Mouse (Mus musculus) adrenal gland, adult (tissue): Measurements from ENCODE around the gene Ick.
A peak's percentile ranks its signal among the peaks of the same experiment; 100 is the strongest.

Experiments used
- DNase-seq, 2 experiments: peaks; one replicate each; pipeline ENCODE4 v3.0.0; 2022 to 2023; ENCODE audit warnings: low spot score in 1 of 2; ENCODE audit not compliant: inconsistent age in 2 of 2

Gene Ick

DNA sequence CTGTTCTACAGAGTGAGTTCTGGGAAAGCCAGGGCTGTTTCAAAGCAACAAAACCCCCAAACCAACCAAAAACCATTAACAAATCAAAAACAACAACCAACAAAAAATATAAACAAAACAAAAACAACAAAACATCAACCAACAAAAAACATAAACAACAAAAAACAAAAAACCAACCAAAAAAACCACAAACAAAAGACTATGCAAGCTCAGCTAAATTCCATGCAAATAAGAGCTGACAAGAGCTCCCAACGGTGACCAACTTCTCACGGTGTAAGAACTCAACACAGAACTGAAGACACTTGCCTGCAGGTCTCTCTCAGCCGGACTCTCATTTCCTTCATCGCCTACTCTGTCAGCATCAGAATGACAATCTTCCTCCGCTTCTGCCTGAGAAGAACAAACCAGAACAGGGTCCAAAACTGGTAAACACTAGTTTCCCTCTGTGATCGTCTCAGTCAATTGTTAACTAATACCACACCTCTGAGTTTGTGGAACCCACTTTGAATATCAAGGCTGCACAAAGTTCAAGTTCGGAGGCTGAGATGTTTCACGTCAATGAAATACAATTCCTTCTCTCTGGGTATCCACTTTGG is 4.9 kb upstream of the Ick start:
- DNase-seq, result peak in 1 of 2 experiments; percentile 43

DNA sequence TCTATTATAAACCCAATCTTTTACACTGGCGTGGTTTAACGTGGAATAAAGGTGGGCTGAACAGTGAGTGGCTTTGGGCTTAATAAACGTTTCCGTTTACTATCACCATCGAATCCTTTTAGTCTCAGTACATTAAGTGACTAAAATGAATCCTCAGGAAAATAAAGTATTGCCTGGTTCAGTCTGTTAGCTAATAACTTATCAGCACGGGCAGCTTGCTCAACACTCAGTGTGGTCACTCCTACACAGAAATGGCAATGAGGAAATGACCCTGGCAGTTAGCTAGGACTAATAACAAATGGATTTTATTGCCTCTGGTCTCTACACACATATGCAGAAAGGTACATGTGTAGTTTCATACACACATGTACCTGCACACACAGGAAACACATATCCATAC is 4.0 kb upstream of the Ick start:
- DNase-seq, result peak in 1 of 2 experiments; percentile 77

DNA sequence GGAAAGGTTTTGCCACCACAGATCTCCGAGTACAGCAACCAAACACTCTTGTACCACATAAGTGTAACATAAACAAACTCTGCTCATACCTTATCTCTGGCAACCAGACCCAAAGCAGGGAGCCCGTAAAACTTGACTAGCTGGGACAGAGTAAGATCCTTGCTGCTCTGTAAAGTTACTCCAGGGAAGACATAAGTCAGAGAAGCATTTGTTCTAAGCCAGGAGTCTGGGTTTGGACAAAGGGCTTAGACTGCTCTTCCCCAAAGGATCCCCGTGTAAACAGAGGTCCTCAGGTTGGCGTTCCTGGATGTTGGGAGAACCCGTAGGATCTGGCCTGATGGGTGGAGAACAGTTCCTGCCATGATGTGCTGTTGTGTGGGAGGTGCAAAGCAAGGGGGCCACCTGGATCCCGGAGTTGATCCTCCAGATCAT is 3.5 kb upstream of the Ick start:
- DNase-seq, result peak in 1 of 2 experiments; percentile 43

DNA sequence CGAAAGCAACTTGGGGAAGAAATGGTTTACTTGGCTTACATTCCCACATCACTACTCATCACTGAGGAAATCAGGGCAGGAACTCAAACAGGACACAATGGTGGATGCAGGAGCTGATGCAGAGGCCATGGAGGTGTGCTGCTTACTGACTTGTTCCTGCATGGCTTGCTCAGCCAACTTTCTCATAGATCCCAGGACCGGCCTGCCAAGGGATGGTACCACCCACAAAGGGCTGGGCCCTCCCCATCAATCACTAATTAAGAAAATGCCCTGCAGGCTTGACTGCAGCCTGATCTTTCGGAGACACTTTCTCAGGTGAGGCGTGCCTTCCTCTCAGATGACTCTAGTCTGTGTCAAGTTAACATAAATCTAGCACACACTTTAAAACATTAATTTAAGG is 2.2 kb upstream of the Ick start:
- DNase-seq, result peak in 1 of 2 experiments; percentile 54

DNA sequence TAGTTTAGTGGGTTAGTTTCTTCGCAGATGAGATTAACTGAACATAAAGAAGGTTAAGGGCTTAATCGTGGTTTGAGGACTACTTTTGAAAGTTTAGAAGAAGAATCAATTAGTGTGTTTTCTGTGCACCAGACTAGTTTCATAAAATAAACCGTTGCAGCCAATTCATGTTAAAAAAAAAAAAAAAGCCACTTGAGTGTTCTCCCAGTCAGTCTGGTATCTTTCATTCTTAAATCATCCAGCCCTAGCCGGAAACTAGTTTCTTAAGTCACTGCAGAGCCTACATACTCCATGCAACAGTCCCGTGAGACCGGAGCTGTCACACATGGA is 1.4 kb upstream of the Ick start:
- no peak for DNase-seq

DNA sequence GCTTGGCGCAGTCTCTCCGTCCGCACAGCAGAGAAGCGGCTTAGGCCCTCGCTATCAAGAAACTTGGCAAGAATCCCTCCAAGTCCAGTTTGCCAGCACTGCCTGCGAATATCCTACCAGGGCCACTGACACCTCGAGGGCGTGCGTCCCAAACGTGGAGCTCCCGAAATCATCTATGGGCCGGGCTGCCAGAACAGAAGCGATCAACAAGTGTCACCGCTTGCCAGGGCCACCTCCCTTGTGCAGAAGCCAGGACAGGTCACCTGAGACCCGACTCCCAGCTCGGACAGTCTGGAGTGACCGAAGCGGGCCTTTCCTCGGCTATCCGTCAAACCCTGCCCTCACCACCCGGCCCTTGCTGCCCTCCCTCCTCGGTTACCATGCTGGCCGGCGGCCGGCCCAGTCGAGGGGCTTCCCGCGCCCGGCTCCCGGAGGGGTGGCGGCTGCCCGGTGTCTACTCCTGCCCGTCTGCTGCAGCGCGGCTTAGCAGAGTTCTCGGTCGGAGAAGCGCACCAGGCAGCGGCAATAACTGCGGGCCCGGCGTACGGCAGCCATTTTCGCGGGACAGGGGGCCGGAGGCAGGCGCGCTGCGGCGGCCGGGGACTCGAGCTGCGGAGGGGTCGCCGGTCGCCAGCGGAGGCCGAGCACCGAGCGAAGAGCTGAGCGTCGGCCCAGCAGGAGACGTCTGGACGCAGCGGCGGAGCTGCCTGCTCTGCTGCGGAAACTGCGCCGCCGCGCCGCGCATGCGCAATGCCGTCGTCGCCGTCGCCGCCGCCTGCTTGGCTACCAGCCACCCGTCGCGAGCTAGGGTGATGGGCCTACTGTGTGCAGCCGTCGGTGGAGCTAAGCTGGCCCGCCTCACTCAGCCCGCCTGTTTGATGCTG is 838 bp upstream of the Ick start:
- peak; percentile 88 to 93 for DNase-seq

DNA sequence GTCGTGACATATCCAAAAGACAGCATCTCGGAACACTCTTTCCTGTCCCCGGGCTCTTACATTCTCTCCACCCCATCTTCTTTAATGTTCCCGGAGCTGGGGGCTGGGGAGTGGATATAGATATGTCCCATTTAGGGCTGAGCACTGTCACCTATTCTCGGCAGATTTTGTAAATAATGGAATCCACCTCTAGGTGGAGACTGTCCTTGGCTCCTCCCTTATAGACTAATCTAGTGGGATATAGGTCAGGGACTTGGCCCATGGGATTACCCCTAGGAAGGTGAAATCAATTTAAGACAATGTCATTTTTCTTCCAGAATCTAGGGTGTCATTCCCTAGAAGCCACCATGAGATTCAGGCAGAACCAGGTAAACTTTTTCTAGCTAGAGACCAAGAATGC is 664 bp downstream of the Ick start:
- DNase-seq, result peak in 1 of 2 experiments; percentile 70

DNA sequence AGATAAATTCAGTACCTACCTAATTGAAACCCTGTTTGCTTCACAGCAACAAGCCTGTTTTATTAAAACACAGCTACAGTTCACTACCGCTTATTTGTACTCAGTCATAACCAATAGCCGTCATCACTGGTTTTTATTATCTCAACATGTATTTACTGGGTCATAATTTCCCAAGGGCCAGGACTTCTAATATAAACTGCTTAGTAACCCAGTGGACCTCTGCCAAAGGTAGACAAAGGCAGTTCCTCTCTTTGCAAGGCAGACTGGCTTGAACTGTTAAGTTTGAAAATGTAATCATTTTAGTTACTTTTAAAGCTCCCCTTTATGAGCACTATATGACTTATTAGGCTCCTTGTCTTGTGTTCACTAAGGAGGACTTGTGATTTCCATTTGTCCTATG is 2.5 kb downstream of the Ick start:
- DNase-seq, result no peak

DNA sequence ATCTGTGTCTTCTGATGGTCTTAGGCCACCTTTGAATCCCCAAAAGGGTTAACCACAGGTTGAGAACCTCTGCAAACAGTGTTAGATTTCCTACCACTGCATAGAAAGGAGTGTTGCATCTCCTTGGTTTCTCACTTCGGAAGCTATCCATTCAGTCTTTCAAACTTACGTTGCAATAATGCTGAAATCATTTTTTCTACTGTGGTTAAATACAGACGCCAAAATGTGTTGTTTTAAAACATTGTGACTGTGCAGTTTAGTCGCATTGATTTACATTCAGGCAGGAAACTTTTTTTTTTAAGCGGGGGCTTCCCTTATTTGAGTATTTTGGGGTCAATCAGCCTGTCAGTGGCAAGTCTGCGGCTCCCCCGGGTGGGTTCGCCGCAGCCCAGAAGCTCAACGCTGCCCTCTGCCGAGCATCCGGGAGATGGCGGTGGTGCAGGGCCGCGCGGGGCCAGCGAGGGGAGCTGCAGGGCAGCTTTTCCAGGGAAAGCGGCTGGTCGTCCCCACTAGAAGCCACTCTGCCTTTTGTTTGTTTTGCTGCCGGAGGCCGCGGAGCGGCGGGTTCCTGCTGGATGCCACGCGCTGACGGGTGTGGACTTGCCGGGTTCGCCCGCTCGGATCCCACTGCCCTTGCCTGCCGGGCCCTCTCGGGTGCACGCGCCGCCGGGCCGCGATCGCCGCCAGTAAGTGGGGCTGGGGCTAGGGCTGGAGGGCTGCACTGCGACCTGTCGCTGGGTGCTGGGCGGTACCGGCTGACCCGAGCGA is 4.0 kb downstream of the Ick start:
- DNase-seq, result peak; percentile 93 to 98

DNA sequence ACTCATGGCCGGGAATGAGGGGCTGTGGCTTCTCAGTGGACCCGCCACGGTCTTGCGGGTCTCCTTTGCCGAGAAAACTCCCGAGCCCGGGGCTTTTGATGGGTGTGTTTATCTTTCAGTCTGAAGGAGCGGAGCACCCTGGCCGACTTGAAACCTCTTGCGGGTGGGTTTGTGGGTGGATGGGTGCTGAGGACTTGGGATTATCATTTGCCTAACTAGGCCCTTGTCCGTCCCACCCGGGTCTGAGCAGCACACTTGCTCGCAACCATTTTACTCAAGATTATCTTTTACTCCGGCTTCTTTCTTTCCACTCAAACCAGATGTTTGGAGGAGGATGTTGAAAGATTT is 4.5 kb downstream of the Ick start:
- DNase-seq, result no peak

DNA sequence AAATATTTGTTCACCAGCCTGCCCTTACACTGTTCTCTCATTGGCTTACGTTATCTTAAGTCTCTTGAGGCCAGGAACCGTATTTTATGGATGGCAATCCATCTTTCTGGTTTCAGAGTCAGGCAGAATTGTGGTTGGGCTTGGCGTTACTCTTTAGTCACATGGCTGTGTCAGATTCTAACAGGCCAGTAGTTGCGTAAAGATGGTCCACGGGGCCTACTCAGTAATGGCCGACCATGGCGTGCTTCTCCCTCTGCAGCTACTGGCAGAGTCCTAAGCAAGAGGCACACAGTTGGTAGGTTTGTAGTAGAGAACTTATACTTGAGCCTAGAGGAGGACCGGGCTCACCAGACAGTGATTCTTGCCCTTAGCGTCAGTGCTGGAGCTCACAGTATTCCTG is 6.8 kb downstream of the Ick start:
- peak in 1 of 2 experiments; percentile 56 for DNase-seq

DNA sequence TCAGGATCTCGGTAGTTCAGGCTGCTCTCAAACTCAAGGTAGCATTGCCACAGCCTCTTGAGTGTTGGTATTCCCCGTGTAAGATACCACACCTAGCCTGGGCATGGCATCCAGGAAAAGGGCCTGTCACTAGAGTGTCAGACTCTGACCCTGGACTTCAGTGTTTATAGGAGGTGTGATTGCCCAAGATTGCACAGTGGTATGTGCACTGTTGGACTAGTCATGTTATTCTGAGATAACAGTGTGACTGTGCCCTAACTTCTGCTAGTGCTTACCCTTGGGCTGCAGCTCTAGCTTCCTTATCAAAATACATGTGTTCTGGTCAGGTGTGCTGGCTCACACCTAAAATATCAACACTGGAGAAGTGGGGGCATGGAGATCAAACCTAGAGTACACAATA is 8.7 kb downstream of the Ick start:
- no peak for DNase-seq

DNA sequence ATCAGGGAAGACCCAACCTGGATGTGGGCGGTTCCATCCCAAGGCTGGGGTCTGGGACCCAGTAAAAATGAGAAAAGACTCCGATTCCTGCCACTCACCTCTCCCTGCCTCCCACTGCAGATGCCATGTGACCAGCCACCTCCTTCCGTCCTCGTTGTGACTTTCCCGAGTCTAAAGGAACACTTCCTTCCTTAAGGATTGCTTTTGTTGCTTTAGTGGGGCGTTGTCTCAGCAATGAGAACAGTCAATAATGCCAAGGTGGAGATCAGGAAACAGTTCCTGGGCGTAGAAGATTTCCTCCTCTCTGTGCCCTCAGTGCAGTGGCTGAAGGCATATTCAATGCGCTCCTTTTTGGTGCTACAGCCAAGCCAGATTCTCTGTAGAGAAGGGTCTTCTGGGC is 12.4 kb downstream of the Ick start:
- peak in 1 of 2 experiments; percentile 53 for DNase-seq

DNA sequence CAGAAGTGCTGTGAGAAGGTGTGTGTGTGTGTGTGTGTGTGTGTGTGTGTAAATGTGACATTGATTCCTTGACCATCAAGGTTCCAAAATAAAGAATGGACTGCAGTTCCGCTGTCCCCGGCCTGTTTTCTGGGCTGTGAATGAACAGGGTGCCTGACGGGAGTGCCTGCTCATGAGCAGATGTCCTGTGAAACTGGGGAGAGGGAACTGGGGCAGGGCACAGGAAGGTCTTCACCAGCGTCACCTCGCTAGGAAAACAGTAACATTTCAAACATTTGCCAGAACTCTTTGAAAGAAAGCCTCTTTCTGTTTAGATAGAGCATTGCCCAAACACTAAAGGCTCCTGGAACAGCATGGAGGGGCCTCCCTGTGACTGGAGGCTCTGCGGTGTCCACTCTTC is 13.0 kb downstream of the Ick start:
- DNase-seq, result no peak

DNA sequence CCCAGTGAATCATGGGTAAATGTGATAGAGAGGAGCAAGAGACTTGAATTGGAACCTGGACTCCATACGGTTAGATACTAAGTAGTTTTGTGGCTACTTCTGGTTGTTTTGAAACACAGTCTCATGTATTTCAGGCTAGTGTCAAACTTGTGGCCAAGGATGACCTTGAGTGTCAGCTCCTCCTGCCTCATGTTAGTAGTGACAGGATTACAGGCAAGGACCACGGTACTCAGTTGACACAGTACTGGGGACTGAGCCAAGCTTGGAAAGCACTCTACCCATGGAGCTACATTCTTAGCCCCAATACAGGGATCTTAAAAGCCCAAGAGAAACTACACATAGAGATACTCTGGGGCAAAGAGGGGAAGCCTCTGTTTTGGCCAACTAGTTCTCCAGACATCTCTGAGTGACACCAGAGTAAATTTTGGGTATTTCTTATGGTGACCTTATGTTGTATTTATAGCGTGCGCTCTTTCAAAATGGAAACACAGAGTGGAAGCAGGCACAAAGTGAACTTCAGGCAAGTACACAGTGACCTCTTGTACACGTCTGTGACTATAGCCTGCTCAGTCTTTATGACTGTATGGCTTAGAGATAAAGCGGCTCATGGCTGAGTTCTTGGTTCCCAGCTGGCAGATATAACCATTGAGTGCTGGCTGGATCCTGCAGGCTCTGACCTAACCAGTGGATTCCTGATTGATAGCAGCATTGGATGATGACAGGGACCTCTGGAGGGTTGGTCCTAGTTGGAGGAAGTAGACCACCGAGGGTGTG is 14.1 kb downstream of the Ick start:
- DNase-seq, result peak in 1 of 2 experiments; percentile 55

DNA sequence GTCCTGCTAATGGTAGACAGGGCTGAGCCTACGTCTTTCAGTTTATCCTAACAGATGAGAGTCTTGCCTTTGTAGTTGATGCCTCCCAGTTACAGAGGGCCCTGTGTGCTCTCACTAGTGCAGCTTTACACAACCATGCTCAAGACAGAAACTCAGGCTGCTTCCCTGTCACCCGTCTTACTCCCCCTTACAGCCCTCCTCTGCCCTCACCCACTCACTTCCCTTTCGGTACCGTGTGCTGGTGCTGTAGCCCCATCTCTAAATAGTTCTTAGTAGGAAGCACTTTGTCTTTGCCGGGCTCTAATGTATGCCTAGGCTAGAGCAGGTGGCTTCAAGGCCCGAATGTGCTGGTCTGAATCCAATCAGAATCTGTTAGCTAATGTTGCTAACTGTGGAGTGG is 15.3 kb downstream of the Ick start:
- DNase-seq, result no peak

DNA sequence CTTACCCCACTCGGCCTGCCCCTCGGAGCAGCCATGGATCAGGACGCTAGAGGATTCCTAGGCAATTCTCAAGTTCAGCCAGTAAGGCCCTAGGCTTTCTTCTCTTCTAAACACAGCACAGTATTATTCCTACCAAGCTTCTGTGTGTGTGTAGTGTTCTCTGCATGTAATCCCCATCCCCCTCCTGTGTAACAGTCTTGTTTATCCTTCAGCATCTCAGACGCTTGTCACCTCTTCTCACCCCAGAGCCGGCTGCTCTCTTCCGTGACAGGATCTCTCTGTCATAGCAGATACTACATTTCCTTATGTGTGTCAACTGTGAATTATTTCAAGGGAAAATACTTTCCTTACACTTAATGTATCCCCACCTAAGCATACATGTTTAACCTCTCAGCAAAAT is 17.0 kb downstream of the Ick start:
- DNase-seq, result no peak

DNA sequence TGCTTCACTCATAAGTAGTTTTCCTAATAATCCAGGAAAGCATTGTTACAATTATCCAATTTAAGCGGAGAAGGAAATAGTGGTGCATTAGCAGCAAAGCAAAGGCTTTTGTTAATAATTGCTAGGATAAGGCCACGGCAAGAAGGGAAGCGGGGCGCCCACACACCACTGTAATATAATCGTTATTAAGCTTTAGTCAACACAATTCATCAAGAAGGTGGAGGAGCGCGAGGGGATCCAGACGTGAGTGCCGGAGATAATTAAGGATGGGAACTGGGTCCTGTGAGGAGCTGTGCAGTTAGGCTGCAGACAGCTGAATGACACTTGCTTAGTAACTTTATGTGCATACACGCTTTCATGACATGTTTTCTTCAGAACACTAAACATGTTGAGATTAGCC is 17.7 kb downstream of the Ick start:
- DNase-seq, result no peak

DNA sequence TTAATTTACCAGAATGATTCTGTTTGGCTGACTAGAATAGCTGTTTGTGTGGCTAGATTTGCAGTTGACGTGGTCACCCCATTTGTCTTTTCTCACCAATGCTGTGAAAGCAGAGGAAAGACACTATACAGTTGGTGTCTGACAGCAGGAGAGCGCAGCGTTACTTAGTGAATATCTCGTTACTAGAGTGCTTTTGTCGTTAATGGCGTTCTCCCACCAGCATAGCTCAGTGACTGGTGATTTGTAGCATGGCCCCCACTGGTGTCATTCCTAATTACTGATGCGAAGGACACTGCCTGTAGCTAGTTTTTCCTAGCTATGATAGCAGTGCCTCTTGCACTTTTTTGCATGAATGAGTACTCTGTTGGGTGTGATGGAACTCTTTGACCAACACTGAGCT is 26.7 kb downstream of the Ick start:
- no peak for DNase-seq

DNA sequence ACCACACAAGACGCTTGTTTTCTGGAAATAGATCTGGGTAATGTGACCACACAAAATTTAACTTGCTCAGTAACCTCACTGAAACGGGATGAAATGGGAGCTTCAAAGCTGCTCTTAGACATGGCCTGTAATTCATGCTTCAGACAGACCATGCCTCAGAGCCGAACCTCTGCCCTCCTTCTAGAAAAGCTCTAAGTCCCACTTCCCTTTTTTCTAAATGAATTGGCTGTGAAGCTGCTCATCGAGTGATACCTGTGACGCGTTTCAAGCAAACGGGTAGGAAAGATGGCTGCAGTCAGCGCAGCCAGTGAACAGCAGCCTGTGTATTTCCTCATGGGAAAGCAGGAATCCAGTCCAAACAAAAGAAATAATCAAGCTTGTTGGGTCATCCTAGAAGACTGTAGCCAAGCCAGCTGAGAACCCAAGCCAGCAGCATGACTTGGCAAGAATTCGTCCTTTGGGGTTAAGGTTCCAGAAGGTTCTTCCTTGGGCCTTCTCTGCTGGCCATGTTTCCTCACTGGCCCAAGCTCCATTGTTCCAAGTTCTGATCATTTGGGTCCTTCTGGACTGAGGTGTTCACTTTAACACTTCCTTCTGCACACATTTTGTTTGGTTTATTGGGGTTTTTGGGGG is 29.2 kb downstream of the Ick start:
- no peak for DNase-seq

DNA sequence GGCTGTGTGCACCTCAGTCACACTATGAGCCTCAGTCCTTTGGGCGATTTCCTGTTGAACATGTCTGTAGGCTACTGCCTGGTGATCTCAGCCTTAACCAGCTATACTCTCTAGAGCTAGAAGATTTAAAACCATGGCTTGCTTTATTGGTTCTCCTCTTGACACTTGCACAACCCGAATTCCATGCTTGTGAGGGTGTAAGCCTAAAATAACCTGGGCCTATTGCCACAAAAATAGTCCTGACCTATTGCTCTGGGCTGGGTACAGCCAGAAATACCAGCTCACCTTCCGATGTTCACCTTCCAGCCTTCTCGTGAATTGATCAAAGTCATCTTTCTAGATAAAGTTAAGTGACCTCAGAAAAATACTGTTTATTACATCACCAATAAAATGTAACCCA is 30.5 kb downstream of the Ick start:
- DNase-seq, result no peak
